Mouse (Mus musculus): ENCODE results near the gene Zfp53. TPM values are rescaled to one million over a fixed set of nuclear protein-coding genes. Genes with fewer than 3 reads are reported as not detected.

The Zfp53 gene
- total RNA-seq, 2 experiments from 2014 or later, result 4.0 to 4.7 TPM

- DNase-seq (ENCODE audit: low spot score in 2 of 2), result peak; percentile 67
- intact Hi-C loops (cut with DNase I), result loop anchor here (1.0 to 5.0 kb wide), 2 partner anchors 244 to 284 kb away; no protein-coding TSS in a partner anchor
Observed at GRCm38 (mm10) chr17:21516201-21517129, 27.7 kb downstream of the Zfp53 start.

- DNase-seq (ENCODE audit: low spot score in 2 of 2), result no peak
- intact Hi-C loops (cut with DNase I), result loop anchor here (5.0 kb wide), 1 partner anchor 285 kb away; no protein-coding TSS in a partner anchor
Observed at GRCm38 (mm10) chr17:21517130-21517671, 28.4 kb downstream of the Zfp53 start.

DNA sequence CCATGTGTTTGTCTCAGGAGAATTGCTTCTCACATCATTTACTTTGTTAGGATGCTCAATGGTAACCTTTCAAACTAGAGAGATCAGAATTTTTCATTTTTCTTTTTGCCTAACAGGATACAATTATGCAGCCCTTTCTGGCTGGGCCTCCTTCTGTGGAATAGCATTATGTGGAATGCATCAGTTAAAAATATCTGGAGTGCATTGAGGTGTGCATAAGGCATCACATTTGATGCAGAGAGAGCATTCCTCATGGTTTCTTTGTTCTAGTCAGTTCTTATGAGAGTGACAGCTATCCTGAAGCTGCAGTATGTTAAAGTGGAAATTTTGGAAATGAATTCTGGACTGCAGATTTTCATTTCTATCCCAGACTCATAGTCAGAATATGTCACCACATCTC lies 37.5 kb downstream of the Zfp53 start:
- DNase-seq (ENCODE audit: low spot score in 2 of 2), result no peak
- intact Hi-C loops (cut with DNase I), result no loop called here

- no peak for DNase-seq (ENCODE audit: low spot score in 2 of 2)
- intact Hi-C loops (cut with DNase I), result loop anchor here (10.0 kb wide), 1 partner anchor 586 kb away; the partner anchor contains the start of gene Ppp2r1a
Observed at GRCm38 (mm10) chr17:21530645-21531330, 42.0 kb downstream of the Zfp53 start.

DNA sequence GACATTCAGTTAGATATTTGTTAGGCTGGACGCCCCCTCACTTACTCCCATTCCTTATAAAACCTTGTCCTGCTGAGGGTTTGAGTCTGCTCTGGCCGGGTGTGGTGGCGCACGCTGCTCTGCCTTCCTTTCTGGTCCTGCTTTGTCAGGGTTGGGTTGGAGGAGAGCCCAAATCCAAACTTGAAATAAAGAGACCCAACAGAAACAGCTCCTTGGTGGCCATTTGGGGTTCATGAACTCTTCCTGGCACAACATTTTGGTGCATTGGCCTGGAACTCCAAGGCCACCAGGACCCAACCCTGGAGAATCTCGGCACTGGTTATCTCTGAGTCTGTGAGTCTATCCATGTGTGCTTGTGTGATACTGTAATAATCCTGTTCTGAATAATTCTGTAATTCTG lies 42.8 kb downstream of the Zfp53 start:
- peak in 1 of 2 experiments; percentile 28 for DNase-seq (ENCODE audit: low spot score in 2 of 2)
- intact Hi-C loops (cut with DNase I), result loop anchor here (1.0 to 10.0 kb wide), 2 partner anchors 81 to 587 kb away; partner anchors contain the start of genes Ppp2r1a and Zfp51

- intact Hi-C loops (cut with DNase I), result loop anchor here (1.0 to 10.0 kb wide), 2 partner anchors 82 to 588 kb away; partner anchors contain the start of genes Ppp2r1a and Zfp51
- peak; percentile 75 to 88 for DNase-seq (ENCODE audit: low spot score in 2 of 2)
Observed at GRCm38 (mm10) chr17:21532101-21532951, 43.5 kb downstream of the Zfp53 start.

DNA sequence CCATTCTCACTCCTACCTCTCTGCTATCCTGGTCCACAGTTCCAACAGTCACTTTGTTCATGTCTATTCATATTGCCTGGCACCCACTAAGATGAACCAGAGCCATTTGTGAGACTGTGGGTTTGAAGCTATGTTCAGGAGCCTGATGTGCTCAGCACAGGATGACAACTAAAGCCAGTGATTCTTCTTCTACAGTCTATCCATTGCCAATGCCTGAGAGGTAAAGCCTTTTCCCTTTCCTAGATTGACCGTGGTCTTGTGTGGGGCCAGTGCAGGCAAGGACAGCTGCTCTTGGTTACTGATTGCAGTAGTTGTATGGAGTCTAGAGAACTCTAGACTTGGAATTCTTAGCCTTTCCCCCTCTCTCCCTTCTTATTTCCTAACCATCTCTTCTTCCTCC lies 45.2 kb downstream of the Zfp53 start:
- intact Hi-C loops (cut with DNase I), result loop anchor here (2.0 to 10.0 kb wide), 2 partner anchors 33 to 589 kb away; partner anchors contain the start of genes Ppp2r1a and Zfp948
- no peak for DNase-seq (ENCODE audit: low spot score in 2 of 2)

GRCm38 (mm10) chr17:21534460-21535095 lies 45.8 kb downstream of the Zfp53 start:
- peak; percentile 71 to 92 for DNase-seq (ENCODE audit: low spot score in 2 of 2)
- intact Hi-C loops (cut with DNase I), result loop anchor here (2.0 to 10.0 kb wide), 2 partner anchors 32 to 590 kb away; partner anchors contain the start of genes Ppp2r1a and Zfp948

DNA sequence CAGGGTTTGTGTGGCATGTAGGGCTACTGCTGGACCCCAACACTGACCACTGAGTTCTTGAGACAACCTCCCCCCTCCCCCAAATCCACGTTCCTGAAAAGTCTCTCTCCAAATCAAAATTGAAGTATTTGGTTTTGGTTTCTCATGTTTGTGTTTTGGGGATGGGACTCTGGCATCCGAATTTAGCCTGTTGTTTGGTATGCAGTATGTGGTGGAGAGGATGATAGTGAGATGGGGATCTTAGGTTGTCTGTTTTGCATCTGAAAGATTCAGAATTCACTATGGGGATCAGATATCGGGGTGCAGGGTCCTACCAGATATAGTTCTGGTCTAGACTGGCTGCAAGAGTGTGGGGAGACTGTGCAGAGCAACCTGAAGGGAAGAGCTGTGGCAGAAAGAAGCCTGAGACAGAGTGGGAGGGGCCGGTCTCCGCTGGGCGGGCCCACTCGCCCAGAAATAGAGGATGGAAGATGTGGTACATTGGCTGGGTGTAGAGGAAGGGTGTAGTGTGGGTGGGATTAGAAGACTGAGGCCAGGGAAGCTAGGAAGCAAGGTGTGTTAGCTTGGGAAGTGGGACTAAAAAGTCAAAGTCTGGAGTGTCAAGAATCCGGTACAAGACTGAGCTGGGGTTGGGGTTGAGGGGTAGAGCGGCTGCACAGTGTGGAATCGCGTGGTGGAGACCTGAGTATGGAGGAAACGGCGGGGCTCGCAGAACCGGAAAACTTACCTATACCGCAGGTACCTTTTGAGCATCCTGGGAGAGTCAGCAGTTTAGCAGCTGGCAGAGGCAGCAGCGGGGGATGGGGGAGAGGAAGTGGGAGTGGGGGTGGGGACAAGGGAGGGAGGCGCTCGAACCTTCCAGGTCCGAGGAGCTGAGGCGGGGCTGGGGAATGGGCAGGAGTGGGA lies 46.6 kb downstream of the Zfp53 start, which contains the start of gene Zfp52:
TSS of gene Zfp52 (plus strand) at position 444 of the 906 bp plus-strand sequence.
- peak; percentile 61 to 78 for DNase-seq (ENCODE audit: low spot score in 2 of 2)
- intact Hi-C loops (cut with DNase I), result loop anchor here (2.0 to 10.0 kb wide), 2 partner anchors 31 to 591 kb away; partner anchors contain the start of genes Ppp2r1a and Zfp948

DNA sequence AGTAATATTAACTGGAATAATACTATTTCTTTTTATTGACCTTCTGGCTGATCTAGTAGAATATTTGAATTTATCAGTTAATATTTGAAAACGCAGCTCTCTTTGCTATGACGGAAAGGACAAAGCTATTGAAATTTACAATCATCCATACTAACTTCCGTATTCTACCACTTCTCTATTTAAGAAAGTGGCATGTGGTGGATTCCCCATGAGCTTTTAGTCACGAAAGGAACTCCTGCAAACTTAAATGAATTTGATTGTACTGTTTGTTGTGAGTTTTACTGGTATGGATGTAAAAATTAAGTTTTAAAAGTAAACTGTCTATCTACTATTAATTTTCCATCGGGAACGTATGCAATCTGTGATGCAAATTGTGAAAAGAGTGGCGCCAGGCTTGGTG lies 47.3 kb downstream of the Zfp53 start:
- DNase-seq (ENCODE audit: low spot score in 2 of 2), result no peak
- intact Hi-C loops (cut with DNase I), result loop anchor here (10.0 kb wide), 1 partner anchor 591 kb away; the partner anchor contains the start of gene Ppp2r1a

DNA sequence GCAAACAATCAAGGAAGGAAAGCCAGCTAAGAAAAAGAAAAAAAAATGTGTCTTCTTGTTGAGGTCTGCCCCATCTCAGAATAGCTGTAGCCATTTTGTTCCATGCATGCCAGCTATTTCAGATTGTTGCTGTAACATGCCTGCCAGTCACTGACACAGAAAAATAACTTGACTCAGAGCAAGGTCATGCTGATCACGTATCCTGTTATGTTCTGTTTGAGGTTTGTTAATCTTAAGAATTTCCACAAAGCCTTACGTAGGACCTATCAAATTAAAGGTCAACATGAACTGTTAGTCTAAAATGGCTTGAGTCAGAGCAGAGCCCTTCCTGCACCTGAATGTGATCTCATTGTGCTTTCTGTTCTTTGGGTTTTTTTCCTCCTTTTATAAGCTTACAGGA lies 47.9 kb downstream of the Zfp53 start:
- intact Hi-C loops (cut with DNase I), result loop anchor here (10.0 kb wide), 1 partner anchor 592 kb away; the partner anchor contains the start of gene Ppp2r1a
- DNase-seq (ENCODE audit: low spot score in 2 of 2), result no peak

DNA sequence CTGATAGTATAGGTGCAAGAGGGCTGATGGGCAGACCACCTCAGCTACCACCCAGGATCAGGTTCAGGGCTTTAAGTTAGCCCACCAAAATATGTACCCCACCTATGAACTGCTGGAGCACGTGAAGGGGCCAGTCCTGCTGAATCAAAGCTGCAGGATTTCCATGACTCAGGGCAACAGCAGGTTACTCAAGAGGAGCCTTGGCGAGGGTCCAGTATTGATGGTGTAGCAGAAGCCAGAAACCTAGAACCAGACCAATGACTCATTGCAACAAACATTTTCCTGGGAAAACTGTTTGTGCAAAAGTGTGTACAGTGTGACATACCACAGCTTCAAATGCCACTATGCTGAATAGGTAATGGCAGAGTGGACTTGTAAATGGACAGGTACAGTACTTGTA lies 69.0 kb downstream of the Zfp53 start:
- intact Hi-C loops (cut with DNase I), result no loop called here
- DNase-seq (ENCODE audit: low spot score in 2 of 2), result no peak

Other genes with a start within 250 kb of the Zfp53 start
- not detected for gene Vmn1r235, start 232.6 kb upstream of the Zfp53 start, total RNA-seq (2021)
- gene Vmn1r236, start 206.1 kb upstream of the Zfp53 start, total RNA-seq (2021), result not detected
- not detected for gene Vmn1r237, start 177.1 kb upstream of the Zfp53 start, total RNA-seq (2021)
- 1 to 10 TPM; 1.2 to 1.3 TPM for gene Zfp677, start 105.2 kb upstream of the Zfp53 start, total RNA-seq (2021)
- gene Zfp54, start 65.8 kb upstream of the Zfp53 start, total RNA-seq (2021), result 1 to 10 TPM in 1 of 2 experiments, under 1 TPM in 1; 0.64 to 1.0 TPM
- 1 to 10 TPM; 4.0 to 4.6 TPM for gene Zfp51, start 38.6 kb upstream of the Zfp53 start, total RNA-seq (2021)
- gene Zfp52, start 46.5 kb downstream of the Zfp53 start, total RNA-seq (2021), result 1 to 10 TPM; 6.0 to 6.3 TPM
- gene Zfp948, start 78.0 kb downstream of the Zfp53 start, total RNA-seq (2021), result 10 to 100 TPM; 11.9 to 12.1 TPM
- 10 to 100 TPM; 10.9 to 13.8 TPM for gene Zfp983, start 161.6 kb downstream of the Zfp53 start, total RNA-seq (2021)
- 1 to 10 TPM; 5.2 to 5.4 TPM for gene Gm10226, start 202.9 kb downstream of the Zfp53 start, total RNA-seq (2021)
- 1 to 10 TPM; 8.1 to 8.7 TPM for gene Zfp760, start 218.7 kb downstream of the Zfp53 start, total RNA-seq (2021)
- gene Zfp229, start 241.8 kb downstream of the Zfp53 start, total RNA-seq (2021), result 1 to 10 TPM; 3.6 to 5.0 TPM

Data from left cerebral cortex, postnatal 25 days (tissue).